Mouse (Mus musculus) G1E (cell line): ENCODE measurements at regions not wholly inside any gene's neighbourhood (a gene's known extent, or its start where the extent isn't known, plus 50 kb on each side); places are given as distances from the start of the nearest gene placed in this dataset.
A peak's percentile ranks its signal among the peaks of the same experiment; 100 is the strongest.

Experiments used
- ATAC-seq: 2 replicates; pipeline ENCODE4 v1.8.0; 2016; ENCODE audit warnings: mild to moderate bottlenecking; ENCODE audit not compliant: insufficient number of reproducible peaks, poor library complexity, low FRiP score, severe bottlenecking; ENCODE audit errors: extremely low read depth
- DNase-seq: peaks from one replicate; pipeline ENCODE4 v3.0.0; 2012; ENCODE audit warnings: low spot score
- H3K27me3 ChIP-seq: 2 replicates; pipeline ENCODE4 v1.6.1; 2012; ENCODE audit warnings: mild to moderate bottlenecking, low read length, inconsistent platforms; ENCODE audit not compliant: insufficient read depth
- H3K36me3 ChIP-seq: replicated peaks from 2 replicates; pipeline ENCODE3; 2012; ENCODE audit warnings: mild to moderate bottlenecking, inconsistent platforms
- H3K4me1 ChIP-seq: 2 replicates; pipeline ENCODE4 v1.6.1; 2012; ENCODE audit warnings: low read depth, low read length, inconsistent platforms, mixed read lengths; ENCODE audit not compliant: insufficient read depth
- H3K4me3 ChIP-seq: 2 replicates; pipeline ENCODE4 v1.5.1; 2012; ENCODE audit warnings: low read depth, mild to moderate bottlenecking, inconsistent platforms, low read length, moderate library complexity, mixed read lengths
- H3K9me3 ChIP-seq: replicated peaks from 2 replicates; pipeline ENCODE4 v1.6.1; 2012; ENCODE audit warnings: inconsistent platforms
- CTCF ChIP-seq: IDR thresholded peaks from 2 replicates; pipeline ENCODE4 v1.5.1; 2012; ENCODE audit warnings: low read depth, low read length, inconsistent platforms, mixed read lengths
- GATA1 ChIP-seq: IDR thresholded peaks from 2 replicates; pipeline ENCODE4 v1.6.1; 2012; ENCODE audit warnings: borderline replicate concordance, low read length, inconsistent platforms, mixed read lengths
- GATA2 ChIP-seq: IDR thresholded peaks from 2 replicates; pipeline ENCODE4 v1.6.1; 2012; ENCODE audit warnings: low read depth, low read length, inconsistent platforms, borderline replicate concordance
- POLR2AphosphoS5 ChIP-seq: IDR thresholded peaks from 2 replicates; pipeline ENCODE4 v1.6.1; 2012; ENCODE audit warnings: low read depth, low read length, inconsistent platforms; ENCODE audit not compliant: insufficient replicate concordance
- TAL1 ChIP-seq: conservative IDR thresholded peaks from 2 replicates; pipeline ENCODE4 v1.6.1; 2012; ENCODE audit warnings: low read depth, low read length, inconsistent platforms, mixed read lengths

GRCm38 (mm10) chr14:104027900-104028285 lies 183.7 kb upstream of the Ednrb start:
- H3K4me1 ChIP-seq = no peaks in the 10 kb centered on the region
- DNase-seq = no peak
- no peaks in the 10 kb centered on the region; the same call in 1 of the 2 replicates for H3K27me3 ChIP-seq
- no peak for ATAC-seq
- peaks cover 33% of the 10 kb centered on the region for H3K9me3 ChIP-seq
- no peaks in the 10 kb centered on the region for H3K36me3 ChIP-seq
- H3K4me3 ChIP-seq = no peak overlapping the region
- no peak for TF ChIP-seq GATA1
- TF ChIP-seq TAL1 = no peak
- TF ChIP-seq CTCF = no peak
- TF ChIP-seq GATA2 = no peak

- H3K27me3 ChIP-seq = no peaks in the 10 kb centered on the region; the same call in 1 of the 2 replicates
- H3K36me3 ChIP-seq = no peaks in the 10 kb centered on the region
- ATAC-seq (no peak), DNase-seq (no peak)
- H3K4me1 ChIP-seq = no peaks in the 10 kb centered on the region
- TF ChIP-seq GATA1 (no peak), CTCF (0 out of 2 replicates have a peak, but pooled peaks have one; percentile 5), TAL1 (no peak), GATA2 (no peak), POLR2AphosphoS5 (no peak)
- 0 out of 2 replicates have a peak overlapping the region, but pooled peaks have one; percentile 36 for H3K4me3 ChIP-seq
- H3K9me3 ChIP-seq = peaks cover 30% of the 10 kb centered on the region
These were observed 183.1 kb upstream of the Ednrb start for GRCm38 (mm10) chr14:104027077-104027899.

DNA sequence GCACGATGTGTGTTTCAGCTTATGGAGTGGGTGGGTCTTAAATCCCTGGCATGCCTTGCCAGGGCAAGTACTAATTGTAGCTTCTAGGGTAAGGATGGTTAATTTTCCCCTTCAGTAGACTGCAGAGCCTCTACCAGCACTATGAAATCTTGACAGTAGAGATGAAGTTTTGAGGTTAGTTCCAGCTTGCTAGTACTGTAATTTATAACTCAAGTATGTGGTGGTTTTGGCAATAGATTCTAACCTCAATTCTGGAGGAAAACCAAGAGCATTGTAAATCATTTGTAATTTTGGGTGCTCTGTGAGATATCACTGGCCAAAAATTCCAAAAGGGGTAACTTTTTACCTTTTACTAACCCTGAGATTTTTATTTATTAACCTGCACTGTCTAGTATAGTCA lies 164.3 kb upstream of the Ednrb start:
- no peak for DNase-seq
- Histone ChIP-seq H3K9me3 (peaks cover 21% of the 10 kb centered on the region), H3K27me3 (no peaks in the 10 kb centered on the region), H3K36me3 (no peaks in the 10 kb centered on the region), H3K4me1 (no peaks in the 10 kb centered on the region), H3K4me3 (no peak overlapping the region)
- no peak for ATAC-seq
- TF ChIP-seq GATA1 (no peak), GATA2 (no peak), CTCF (no peak), POLR2AphosphoS5 (no peak), TAL1 (no peak)

- DNase-seq = no peak
- H3K4me3 ChIP-seq = no peak overlapping the region
- ATAC-seq = no peak
- H3K4me1 ChIP-seq = no peaks in the 10 kb centered on the region
- H3K9me3 ChIP-seq = peaks cover 28% of the 10 kb centered on the region
- H3K36me3 ChIP-seq = no peaks in the 10 kb centered on the region
- no peaks in the 10 kb centered on the region for H3K27me3 ChIP-seq
- TF ChIP-seq GATA2 = no peak
- no peak for TF ChIP-seq TAL1
- no peak for TF ChIP-seq CTCF
- no peak for TF ChIP-seq GATA1
- no peak for TF ChIP-seq POLR2AphosphoS5
These were observed 162.2 kb upstream of the Ednrb start for GRCm38 (mm10) chr14:104006426-104006825.

DNA sequence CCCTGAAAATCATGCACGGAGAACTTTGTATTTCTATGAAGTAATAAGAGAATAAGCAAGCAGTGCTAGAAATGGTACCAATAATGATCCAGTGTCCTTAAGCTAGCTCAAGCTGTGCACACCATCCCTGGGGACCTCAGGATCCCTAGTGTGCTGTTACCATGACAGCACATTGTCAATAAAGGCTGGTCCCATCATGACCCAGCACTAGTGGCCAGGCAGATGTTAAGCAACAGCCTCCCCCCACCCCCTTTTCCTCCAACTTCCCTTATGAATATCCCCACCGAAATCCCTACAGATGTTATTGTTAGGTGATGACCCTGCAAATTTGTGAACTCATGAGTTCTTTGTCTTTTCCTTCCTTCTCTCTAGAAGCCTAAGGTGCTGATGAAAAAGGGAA lies 160.9 kb upstream of the Ednrb start:
- no peak for ATAC-seq

DNA sequence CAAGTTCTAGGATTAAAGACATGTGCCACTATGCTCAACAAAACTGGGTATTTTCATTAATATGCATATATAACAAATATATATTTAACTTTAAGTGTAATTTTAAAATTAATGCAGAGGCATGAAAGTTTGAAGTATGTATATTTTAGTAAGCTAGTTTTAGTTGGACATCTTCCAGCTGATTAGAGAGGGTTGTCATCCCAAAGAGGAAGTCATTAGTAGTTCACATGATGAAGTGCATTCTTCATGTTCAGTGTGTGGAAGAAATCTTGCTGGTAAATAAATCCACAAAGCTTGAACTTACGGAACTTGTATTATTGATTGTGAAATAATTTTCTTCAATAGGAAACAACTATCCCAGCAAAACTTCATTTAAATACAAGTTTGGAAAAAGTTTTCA lies 158.2 kb upstream of the Ednrb start:
- no peaks in the 10 kb centered on the region for H3K36me3 ChIP-seq
- H3K4me1 ChIP-seq = no peaks in the 10 kb centered on the region
- TF ChIP-seq GATA1 (no peak), CTCF (no peak), TAL1 (no peak), POLR2AphosphoS5 (no peak), GATA2 (no peak)
- no peak for ATAC-seq
- no peaks in the 10 kb centered on the region for H3K27me3 ChIP-seq
- H3K4me3 ChIP-seq = no peak overlapping the region
- no peak for DNase-seq
- peaks cover 22% of the 10 kb centered on the region for H3K9me3 ChIP-seq

More for the DNA sequence above, 160.9 kb upstream of the Ednrb start:
- Histone ChIP-seq H3K4me3 (no peak overlapping the region), H3K9me3 (peaks cover 24% of the 10 kb centered on the region), H3K27me3 (no peaks in the 10 kb centered on the region), H3K36me3 (no peaks in the 10 kb centered on the region), H3K4me1 (no peaks in the 10 kb centered on the region)
- TF ChIP-seq POLR2AphosphoS5 (no peak), CTCF (no peak), TAL1 (no peak), GATA1 (no peak), GATA2 (no peak)
- no peak for DNase-seq
